Mouse (Mus musculus) liver, embryonic 13.5 days (tissue): ENCODE measurements around the gene Mtcl1. TPM values are rescaled to one million over a fixed set of nuclear protein-coding genes. Genes with fewer than 3 reads are reported as not detected.
A peak's percentile ranks its signal among the peaks of the same experiment; 100 is the strongest.

Source experiments
- ATAC-seq: fragments of 200-750 bp; cut with Nextera tagmentation; 2 replicates; pipeline ENCODE4 v1.8.0; 2017; ENCODE audit warnings: low read depth, mild to moderate bottlenecking, moderate number of reproducible peaks, moderate library complexity
- DNase-seq: peaks from one replicate; pipeline ENCODE4 v3.0.0; 2022
- H3K27ac ChIP-seq: fragments of 300-500 bp; sonication (generic); 2 replicates; pipeline ENCODE4 v1.5.1; 2015; ENCODE audit warnings: moderate library complexity, mild to moderate bottlenecking, inconsistent platforms
- H3K27me3 ChIP-seq: fragments of 300-500 bp; sonication (generic); 2 replicates; pipeline ENCODE4 v1.6.1; 2015; ENCODE audit warnings: mild to moderate bottlenecking, inconsistent platforms
- H3K36me3 ChIP-seq: fragments of 300-500 bp; sonication (generic); 2 replicates; pipeline ENCODE4 v1.6.1; 2015; ENCODE audit warnings: mild to moderate bottlenecking, inconsistent platforms
- H3K4me1 ChIP-seq: fragments of 300-500 bp; sonication (generic); replicated peaks from 2 replicates; pipeline ENCODE4 v1.6.1; 2015; ENCODE audit warnings: inconsistent platforms
- H3K4me2 ChIP-seq: fragments of 300-500 bp; sonication (generic); 2 replicates; pipeline ENCODE4 v1.6.1; 2015; ENCODE audit warnings: inconsistent platforms, mild to moderate bottlenecking, moderate library complexity
- H3K4me3 ChIP-seq: fragments of 300-500 bp; sonication (generic); replicated peaks from 2 replicates; pipeline ENCODE4 v1.5.1; 2015; ENCODE audit warnings: mild to moderate bottlenecking, inconsistent platforms
- H3K9ac ChIP-seq: fragments of 300-500 bp; sonication (generic); 2 replicates; pipeline ENCODE4 v1.6.1; 2015; ENCODE audit warnings: mild to moderate bottlenecking, inconsistent platforms
- H3K9me3 ChIP-seq: fragments of 300-500 bp; sonication (generic); replicated peaks from 2 replicates; pipeline ENCODE4 v1.6.1; 2016; ENCODE audit warnings: inconsistent platforms
- WGBS: fragments of 180-500 bp; shearing (Covaris S2); methylation state at CpG from one replicate; pipeline ENCODE4 v1.1.7; 2015; ENCODE audit not compliant: insufficient replicate concordance; 5-methylcytosine and 5-hydroxymethylcytosine counted together
- polyA plus RNA-seq: library from polyadenylated mRNA; unstranded; fragments of >200 nt; fragmentation: Nextera tagmentation; extraction: Ambion mirVana; gene quantifications from 2 replicates; pipeline ENCODE4 v1.2.1, GENCODE M21; 2015

The Mtcl1 gene
- polyA plus RNA-seq, 1 experiment from 2014 or later = 0.12 TPM

DNA sequence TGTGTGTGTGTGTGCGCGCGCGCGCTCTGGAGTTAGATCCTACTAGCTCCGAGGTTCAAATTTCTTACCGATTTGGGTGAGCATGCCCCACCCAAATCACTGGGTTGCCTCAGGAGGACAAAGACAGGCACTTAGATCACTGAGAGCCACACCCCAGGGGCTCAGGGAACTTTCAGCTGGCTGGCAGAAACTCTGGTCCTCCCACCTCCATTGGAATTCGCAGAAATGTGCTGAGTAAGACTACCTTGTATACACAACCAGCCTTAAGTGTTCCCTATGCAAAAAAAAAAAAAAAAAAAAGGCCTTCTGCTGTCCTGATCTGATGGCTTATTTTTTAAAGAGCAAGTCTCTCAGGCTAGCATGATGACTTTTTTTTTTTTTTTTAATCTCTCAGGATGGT, 30.1 kb downstream of the Mtcl1 start:
- DNase-seq = no peak
- Histone ChIP-seq H3K27me3 (no peaks in the 10 kb centered on the region), H3K9me3 (no peaks in the 10 kb centered on the region), H3K4me3 (no peak overlapping the region), H3K27ac (no peak overlapping the region), H3K4me1 (no peaks in the 10 kb centered on the region), H3K9ac (no peak overlapping the region), H3K36me3 (no peaks in the 10 kb centered on the region), H3K4me2 (no peak overlapping the region)
- no peak for ATAC-seq
- 70% methylated on average over 8 of the region's 8 CpGs for WGBS

DNA sequence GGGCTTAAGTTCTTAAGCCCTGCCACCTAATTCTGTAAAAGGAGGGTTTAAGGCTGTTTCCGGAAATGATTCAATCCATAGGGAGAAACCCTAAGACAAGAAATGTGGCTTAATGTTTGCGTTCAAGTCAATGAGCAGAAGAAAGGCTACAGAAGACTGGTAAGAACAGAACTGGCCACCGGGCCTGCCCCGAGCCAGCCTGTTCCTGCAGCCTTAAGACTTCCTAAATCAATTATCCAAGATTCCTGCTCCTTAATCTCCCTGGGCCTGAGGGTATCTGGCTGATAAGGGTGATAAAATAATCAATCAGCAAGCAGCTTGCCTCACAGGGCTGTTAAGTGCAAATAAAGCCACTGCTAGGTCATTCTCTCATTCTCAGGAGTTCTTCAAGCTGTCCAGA, 31.8 kb downstream of the Mtcl1 start:
- Histone ChIP-seq H3K4me3 (no peak overlapping the region), H3K4me1 (no peaks in the 10 kb centered on the region), H3K27me3 (no peaks in the 10 kb centered on the region), H3K9ac (no peak overlapping the region), H3K4me2 (no peak overlapping the region), H3K9me3 (no peaks in the 10 kb centered on the region), H3K36me3 (no peaks in the 10 kb centered on the region), H3K27ac (no peak overlapping the region)
- no peak for DNase-seq
- WGBS = 36% methylated on average over 4 of the region's 4 CpGs
- ATAC-seq = no peak

- Histone ChIP-seq H3K4me3 (no peak overlapping the region), H3K36me3 (no peaks in the 10 kb centered on the region), H3K27me3 (no peaks in the 10 kb centered on the region), H3K9me3 (no peaks in the 10 kb centered on the region), H3K27ac (no peak overlapping the region), H3K4me1 (no peaks in the 10 kb centered on the region), H3K9ac (no peak overlapping the region), H3K4me2 (no peak overlapping the region)
- DNase-seq (no peak), ATAC-seq (no peak)
- 63% methylated on average over 5 of the region's 5 CpGs for WGBS
These were observed 32.2 kb downstream of the Mtcl1 start for GRCm38 (mm10) chr17:66417329-66417728.

GRCm38 (mm10) chr17:66416841-66417313, 32.7 kb downstream of the Mtcl1 start:
- Histone ChIP-seq H3K9ac (no peak overlapping the region), H3K4me3 (no peak overlapping the region), H3K4me1 (no peaks in the 10 kb centered on the region), H3K9me3 (no peaks in the 10 kb centered on the region), H3K36me3 (no peaks in the 10 kb centered on the region), H3K27ac (no peak overlapping the region), H3K27me3 (no peaks in the 10 kb centered on the region), H3K4me2 (0 out of 2 replicates have a peak overlapping the region, but pooled peaks have one; percentile 6)
- ATAC-seq (no peak), DNase-seq (no peak)
- 47% methylated on average over 14 of the region's 14 CpGs for WGBS

- no peaks in the 10 kb centered on the region for H3K36me3 ChIP-seq
- 0 out of 2 replicates have a peak overlapping the region, but pooled peaks have one; percentile 6 for H3K4me2 ChIP-seq
- no peaks in the 10 kb centered on the region for H3K4me1 ChIP-seq
- 59% methylated on average over 7 of the region's 7 CpGs for WGBS
- no peak overlapping the region for H3K4me3 ChIP-seq
- ATAC-seq (no peak), DNase-seq (no peak)
- H3K9ac ChIP-seq = no peak overlapping the region
- H3K9me3 ChIP-seq = no peaks in the 10 kb centered on the region
- no peaks in the 10 kb centered on the region for H3K27me3 ChIP-seq
- H3K27ac ChIP-seq = no peak overlapping the region
These were observed 33.1 kb downstream of the Mtcl1 start for GRCm38 (mm10) chr17:66416436-66416835.

DNA sequence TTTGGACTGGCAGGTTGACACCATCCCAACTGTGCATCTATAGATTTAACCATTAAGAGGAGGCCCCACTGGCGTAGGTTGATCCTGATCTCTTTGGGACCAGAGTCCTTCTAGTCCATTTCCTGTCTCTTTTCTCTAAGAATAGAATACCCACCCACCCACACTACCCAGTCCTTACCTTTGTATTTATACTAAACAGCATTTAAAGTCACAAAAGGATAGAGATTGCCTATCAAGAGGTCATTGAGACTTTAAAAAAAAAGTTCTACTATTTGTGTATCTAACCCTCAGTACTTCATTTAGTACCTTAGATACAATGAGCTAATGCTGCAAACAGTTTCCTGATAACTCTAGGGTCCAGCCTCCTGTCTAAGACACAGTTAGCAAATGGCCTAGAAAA, 35.2 kb downstream of the Mtcl1 start:
- WGBS = 47% methylated on average over 1 of the region's 1 CpGs
- Histone ChIP-seq H3K9me3 (no peaks in the 10 kb centered on the region), H3K27ac (no peak overlapping the region), H3K36me3 (no peaks in the 10 kb centered on the region), H3K27me3 (no peaks in the 10 kb centered on the region), H3K4me1 (no peaks in the 10 kb centered on the region), H3K4me2 (no peak overlapping the region), H3K4me3 (no peak overlapping the region), H3K9ac (no peak overlapping the region)
- no peak for DNase-seq
- ATAC-seq = no peak

DNA sequence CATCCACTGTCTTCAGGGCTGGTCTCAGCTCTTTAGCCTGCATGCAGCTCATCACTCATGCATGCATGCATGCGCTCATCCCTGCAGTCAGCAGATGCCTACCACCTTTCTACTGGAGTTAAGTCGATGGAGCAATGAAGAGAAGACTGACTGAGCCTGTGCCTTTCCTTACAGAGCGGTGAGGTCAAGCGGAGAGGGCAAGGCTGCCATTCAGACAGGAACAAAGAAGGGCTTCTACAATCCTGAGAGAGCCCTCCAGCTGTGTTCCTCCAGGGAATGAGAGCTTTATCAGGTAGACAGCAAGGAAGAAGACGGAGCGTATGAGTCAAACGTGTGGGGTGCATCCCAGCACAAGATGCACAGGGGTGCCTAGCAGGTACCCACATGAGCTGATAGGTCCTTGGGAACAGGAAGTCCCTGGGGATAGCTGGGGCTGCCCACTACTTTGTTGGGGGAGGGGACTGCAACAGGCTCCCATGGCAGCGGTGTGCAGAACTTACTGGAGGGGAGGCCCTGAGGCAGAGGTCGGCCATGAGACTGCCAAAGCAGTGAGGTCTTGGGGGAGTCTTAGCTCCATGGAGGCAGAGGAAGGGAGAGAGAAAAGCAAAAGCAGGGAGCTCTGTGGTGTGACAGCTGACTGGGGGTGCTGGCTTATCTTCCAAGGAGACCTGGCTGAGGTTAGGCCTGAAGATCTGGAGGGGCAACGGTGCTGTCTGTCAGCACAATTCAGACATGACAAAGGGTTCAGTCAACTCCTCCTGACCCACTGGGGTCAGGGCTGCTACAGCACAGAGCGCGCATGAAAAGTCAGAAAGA, 37.2 kb downstream of the Mtcl1 start:
- Histone ChIP-seq H3K27ac (no peak overlapping the region), H3K27me3 (no peaks in the 10 kb centered on the region), H3K9me3 (no peaks in the 10 kb centered on the region), H3K4me3 (no peak overlapping the region), H3K36me3 (no peaks in the 10 kb centered on the region), H3K9ac (no peak overlapping the region), H3K4me2 (no peak overlapping the region), H3K4me1 (no peaks in the 10 kb centered on the region)
- 67% methylated on average over 12 of the region's 12 CpGs for WGBS
- ATAC-seq = no peak
- no peak for DNase-seq

- Histone ChIP-seq H3K4me3 (no peak overlapping the region), H3K4me2 (no peak overlapping the region), H3K9ac (no peak overlapping the region), H3K36me3 (no peaks in the 10 kb centered on the region), H3K9me3 (no peaks in the 10 kb centered on the region), H3K4me1 (no peaks in the 10 kb centered on the region), H3K27me3 (0 out of 2 replicates have a peak, but pooled peaks cover 3% of the 10 kb centered on the region), H3K27ac (no peak overlapping the region)
- ATAC-seq (no peak), DNase-seq (no peak)
- WGBS = 54% methylated on average over 11 of the region's 11 CpGs
These were observed 38.6 kb downstream of the Mtcl1 start for GRCm38 (mm10) chr17:66410884-66411426.

DNA sequence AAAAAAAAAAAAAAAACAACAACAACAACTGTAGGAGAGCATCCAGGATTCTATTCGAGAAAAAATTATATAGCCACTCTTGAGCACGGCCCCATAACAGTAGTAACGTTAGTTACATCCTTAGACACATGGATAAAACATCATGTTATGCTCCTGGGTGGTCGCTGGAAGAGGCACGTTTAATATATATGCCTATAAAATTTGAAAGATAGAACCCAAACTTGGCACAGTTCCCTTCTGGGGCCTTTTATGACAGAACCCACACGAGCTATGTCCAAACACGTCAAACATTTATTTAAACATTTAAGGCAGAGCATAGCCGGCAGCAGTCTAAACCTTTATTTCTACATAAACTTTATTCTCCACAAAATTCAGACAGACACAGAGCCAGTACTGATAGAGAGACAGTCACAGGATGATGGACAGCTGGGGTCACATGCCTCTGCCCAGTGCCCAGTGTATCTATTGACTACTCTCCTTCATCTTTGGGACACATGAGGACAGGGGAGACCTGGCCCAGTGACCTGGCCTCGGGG, 40.4 kb downstream of the Mtcl1 start:
- WGBS = 65% methylated on average over 9 of the region's 9 CpGs
- Histone ChIP-seq H3K36me3 (no peaks in the 10 kb centered on the region), H3K4me1 (no peaks in the 10 kb centered on the region), H3K27me3 (peaks cover 8% of the 10 kb centered on the region; the same call in 1 of the 2 replicates), H3K9ac (no peak overlapping the region), H3K4me3 (no peak overlapping the region), H3K9me3 (no peaks in the 10 kb centered on the region), H3K27ac (no peak overlapping the region), H3K4me2 (no peak overlapping the region)
- DNase-seq = no peak
- no peak for ATAC-seq

DNA sequence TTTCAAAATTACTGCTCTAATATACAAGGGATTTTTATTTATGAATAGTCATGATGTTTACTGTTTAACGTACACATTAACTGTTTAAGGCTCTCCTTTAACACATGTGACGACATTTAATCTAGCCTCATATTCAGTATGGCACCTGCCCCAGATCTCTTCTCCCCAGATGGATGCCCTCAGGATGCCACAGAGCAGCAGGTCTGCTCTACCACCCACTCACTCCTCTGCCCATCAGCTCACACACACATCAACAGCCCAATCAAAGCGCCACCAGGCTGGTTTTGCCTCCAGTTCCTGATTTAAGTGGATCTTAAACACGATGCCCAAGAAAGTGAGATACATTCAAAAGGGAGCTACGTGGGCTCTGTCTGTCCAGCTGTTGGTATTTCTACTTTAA, 41.1 kb downstream of the Mtcl1 start:
- no peak for DNase-seq
- no peak overlapping the region for H3K4me3 ChIP-seq
- no peak for ATAC-seq
- H3K4me2 ChIP-seq = no peak overlapping the region
- no peak overlapping the region for H3K27ac ChIP-seq
- peaks cover 8% of the 10 kb centered on the region; the same call in 1 of the 2 replicates for H3K27me3 ChIP-seq
- H3K36me3 ChIP-seq = no peaks in the 10 kb centered on the region
- 66% methylated on average over 5 of the region's 5 CpGs for WGBS
- H3K4me1 ChIP-seq = no peaks in the 10 kb centered on the region
- no peak overlapping the region for H3K9ac ChIP-seq
- no peaks in the 10 kb centered on the region for H3K9me3 ChIP-seq

GRCm38 (mm10) chr17:66407833-66408232, 41.7 kb downstream of the Mtcl1 start:
- Histone ChIP-seq H3K9ac (no peak overlapping the region), H3K27ac (no peak overlapping the region), H3K4me1 (no peaks in the 10 kb centered on the region), H3K4me2 (no peak overlapping the region), H3K27me3 (peaks cover 8% of the 10 kb centered on the region; the same call in 1 of the 2 replicates), H3K36me3 (no peaks in the 10 kb centered on the region), H3K9me3 (no peaks in the 10 kb centered on the region), H3K4me3 (no peak overlapping the region)
- no peak for DNase-seq
- no peak for ATAC-seq
- 49% methylated on average over 8 of the region's 8 CpGs for WGBS
